Mouse (Mus musculus) midbrain, embryonic 14.5 days (tissue): ENCODE results near the gene Oas1d. TPM values are rescaled to one million over a fixed set of nuclear protein-coding genes. Genes with fewer than 3 reads are reported as not detected.
"Not testable (repeated sequence)": the region's sequence is repeated elsewhere in the genome, so short reads cannot be mapped to it uniquely, and the experiment has no call there.

Experiments used
- ATAC-seq: fragments of 200-750 bp; cut with Nextera tagmentation; 2 replicates; pipeline ENCODE4 v1.8.0; 2017; ENCODE audit warnings: moderate number of reproducible peaks, moderate library complexity; ENCODE audit not compliant: low FRiP score, low TSS enrichment
- DNase-seq: peaks from one replicate; pipeline ENCODE4 v3.0.0-alpha.2; 2015
- H3K27ac ChIP-seq: fragments of 300-500 bp; sonication (generic); replicated peaks from 2 replicates; pipeline ENCODE4 v1.5.1; 2014; ENCODE audit warnings: mild to moderate bottlenecking, low read depth, low read length, moderate library complexity
- H3K27me3 ChIP-seq: fragments of 300-500 bp; sonication (generic); 2 replicates; pipeline ENCODE4 v1.6.1; 2014; ENCODE audit warnings: low read length, control low read depth, mixed read lengths; ENCODE audit not compliant: control insufficient read depth, insufficient read depth
- H3K36me3 ChIP-seq: fragments of 300-500 bp; sonication (generic); 2 replicates; pipeline ENCODE4 v1.6.1; 2014; ENCODE audit warnings: low read length, control low read depth; ENCODE audit not compliant: control insufficient read depth, insufficient read depth
- H3K4me1 ChIP-seq: fragments of 300-500 bp; sonication (generic); 2 replicates; pipeline ENCODE4 v1.6.1; 2014; ENCODE audit warnings: mild to moderate bottlenecking, antibody characterized with exemption, low read length, control low read depth; ENCODE audit not compliant: control insufficient read depth, insufficient read depth
- H3K4me2 ChIP-seq: fragments of 300-500 bp; sonication (generic); 2 replicates; pipeline ENCODE4 v1.6.1; 2014; ENCODE audit warnings: mild to moderate bottlenecking, low read length, moderate library complexity
- H3K4me3 ChIP-seq: fragments of 300-500 bp; sonication (generic); replicated peaks from 2 replicates; pipeline ENCODE4 v1.5.1; 2014; ENCODE audit warnings: low read depth, low read length
- H3K9ac ChIP-seq: fragments of 300-500 bp; sonication (generic); replicated peaks from 2 replicates; pipeline ENCODE4 v1.6.1; 2014; ENCODE audit warnings: mild to moderate bottlenecking, low read length, moderate library complexity
- H3K9me3 ChIP-seq: fragments of 300-500 bp; sonication (generic); 2 replicates; pipeline ENCODE4 v1.6.1; 2016; ENCODE audit warnings: low read length, control low read depth, mixed read lengths; ENCODE audit not compliant: control insufficient read depth
- WGBS: fragments of 180-500 bp; shearing (Covaris S2); extraction: QIAGEN DNeasy Blood & Tissue Kit; methylation state at CpG from one replicate; pipeline ENCODE4 v1.1.7; 2014; 5-methylcytosine and 5-hydroxymethylcytosine counted together
- polyA plus RNA-seq: library from polyadenylated mRNA; unstranded; fragments of >200 nt; fragmentation: Nextera tagmentation; extraction: Ambion mirVana; gene quantifications from 2 replicates; pipeline ENCODE4 v1.2.1, GENCODE M21; 2014

Oas1d gene
- not detected in 2 replicates for polyA plus RNA-seq

GRCm38 (mm10) chr5:120914204-120914603, at the start of gene Oas1d:
Gene Oas1d (plus strand): TSS chr5:120914536.
- not testable (repeated sequence) for H3K4me1 ChIP-seq, H3K36me3 ChIP-seq, DNase-seq, H3K4me2 ChIP-seq, ATAC-seq, H3K4me3 ChIP-seq, H3K9ac ChIP-seq, H3K27me3 ChIP-seq, H3K27ac ChIP-seq, H3K9me3 ChIP-seq
- 52% methylated on average over 8 of the region's 8 CpGs for WGBS

GRCm38 (mm10) chr5:120865336-120865860, 48.9 kb upstream of the Oas1d start:
- whole genome bisulfite sequencing, result 69% methylated on average over 3 of the region's 3 CpGs
- no peaks in the 10 kb centered on the region for H3K27me3 ChIP-seq

GRCm38 (mm10) chr5:120869436-120870015, 44.8 kb upstream of the Oas1d start:
- Histone ChIP-seq H3K4me1 (no peaks in the 10 kb centered on the region), H3K4me2 (no peak overlapping the region), H3K4me3 (no peak overlapping the region), H3K9me3 (no peaks in the 10 kb centered on the region), H3K36me3 (no peaks in the 10 kb centered on the region), H3K27me3 (no peaks in the 10 kb centered on the region), H3K9ac (no peak overlapping the region), H3K27ac (no peak overlapping the region)
- DNase-seq (no peak), ATAC-seq (no peak)
- 83% methylated on average over 7 of the region's 7 CpGs for WGBS

More at GRCm38 (mm10) chr5:120865336-120865860, 48.9 kb upstream of the Oas1d start:
- Histone ChIP-seq H3K4me1 (no peaks in the 10 kb centered on the region), H3K9me3 (no peaks in the 10 kb centered on the region), H3K4me3 (no peak overlapping the region), H3K4me2 (no peak overlapping the region), H3K36me3 (no peaks in the 10 kb centered on the region), H3K27ac (no peak overlapping the region), H3K9ac (no peak overlapping the region)
- ATAC-seq (no peak), DNase-seq (peak; percentile 6)

- Histone ChIP-seq H3K27ac (no peak overlapping the region), H3K4me3 (no peak overlapping the region), H3K4me2 (no peak overlapping the region), H3K36me3 (no peaks in the 10 kb centered on the region), H3K9me3 (no peaks in the 10 kb centered on the region), H3K4me1 (no peaks in the 10 kb centered on the region), H3K9ac (no peak overlapping the region), H3K27me3 (no peaks in the 10 kb centered on the region)
- no peak for ATAC-seq
- no peak for DNase-seq
- 69% methylated on average over 3 of the region's 3 CpGs for WGBS
Observed at GRCm38 (mm10) chr5:120870081-120870480, 44.3 kb upstream of the Oas1d start.

- H3K9ac ChIP-seq, result no peak overlapping the region
- no peak overlapping the region for H3K4me2 ChIP-seq
- H3K4me1 ChIP-seq, result 0 out of 2 replicates have a peak, but pooled peaks cover 3% of the 10 kb centered on the region
- DNase-seq (peak; percentile 1), ATAC-seq (no peak)
- no peak overlapping the region for H3K27ac ChIP-seq
- no peaks in the 10 kb centered on the region for H3K27me3 ChIP-seq
- 82% methylated on average over 7 of the region's 7 CpGs for WGBS
- H3K9me3 ChIP-seq, result no peaks in the 10 kb centered on the region
- no peak overlapping the region for H3K4me3 ChIP-seq
- H3K36me3 ChIP-seq, result no peaks in the 10 kb centered on the region
Observed at GRCm38 (mm10) chr5:120870782-120871181, 43.6 kb upstream of the Oas1d start.

GRCm38 (mm10) chr5:120871469-120871868, 42.9 kb upstream of the Oas1d start:
- no peaks in the 10 kb centered on the region for H3K27me3 ChIP-seq
- H3K9me3 ChIP-seq, result no peaks in the 10 kb centered on the region
- 52% methylated on average over 2 of the region's 2 CpGs for WGBS
- no peak overlapping the region for H3K4me3 ChIP-seq
- H3K9ac ChIP-seq, result no peak overlapping the region
- no peak overlapping the region for H3K27ac ChIP-seq
- no peaks in the 10 kb centered on the region for H3K36me3 ChIP-seq
- no peak for DNase-seq
- no peak overlapping the region for H3K4me2 ChIP-seq
- H3K4me1 ChIP-seq, result 0 out of 2 replicates have a peak, but pooled peaks cover 3% of the 10 kb centered on the region
- no peak for ATAC-seq

GRCm38 (mm10) chr5:120876839-120877238, 37.5 kb upstream of the Oas1d start:
- 63% methylated on average over 2 of the region's 3 CpGs for WGBS
- H3K27me3 ChIP-seq, H3K27ac ChIP-seq, H3K4me1 ChIP-seq, H3K9ac ChIP-seq, H3K4me3 ChIP-seq, DNase-seq, H3K9me3 ChIP-seq, H3K4me2 ChIP-seq, H3K36me3 ChIP-seq, ATAC-seq: not testable (repeated sequence)

GRCm38 (mm10) chr5:120877407-120877806, 36.9 kb upstream of the Oas1d start:
- not testable (repeated sequence) for ATAC-seq

GRCm38 (mm10) chr5:120878803-120879202, 35.5 kb upstream of the Oas1d start:
- ATAC-seq, H3K27me3 ChIP-seq: not testable (repeated sequence)

More at GRCm38 (mm10) chr5:120877407-120877806, 36.9 kb upstream of the Oas1d start:
- H3K9ac ChIP-seq, H3K36me3 ChIP-seq, DNase-seq, H3K27ac ChIP-seq, H3K4me1 ChIP-seq, H3K9me3 ChIP-seq, H3K4me2 ChIP-seq, H3K27me3 ChIP-seq, H3K4me3 ChIP-seq: not testable (repeated sequence)
- WGBS, result 88% methylated on average over 2 of the region's 2 CpGs

More at GRCm38 (mm10) chr5:120878803-120879202, 35.5 kb upstream of the Oas1d start:
- not testable (repeated sequence) for H3K9ac ChIP-seq, DNase-seq, H3K4me2 ChIP-seq, H3K4me3 ChIP-seq, H3K9me3 ChIP-seq, H3K27ac ChIP-seq, H3K36me3 ChIP-seq, H3K4me1 ChIP-seq
- WGBS, result 59% methylated on average over 2 of the region's 2 CpGs
